Mouse (Mus musculus): Measurements from ENCODE around the gene Gm42688. TPM values are rescaled to one million over a fixed set of nuclear protein-coding genes. Genes with fewer than 3 reads are reported as not detected.
A peak's percentile ranks its signal among the peaks of the same experiment; 100 is the strongest.

Gene Gm42688
- polyA plus RNA-seq, 1 experiment: 9.9 TPM

GRCm38 (mm10) chr6:83066441-83066840 is 35.0 kb upstream of the Gm42688 start:
- TF ChIP-seq POLR2A (IDR thresholded peaks at IDR 0.05; ENCODE audit: borderline replicate concordance, insufficient read depth, low read length) (no peak), CTCF (IDR thresholded peaks at IDR 0.05; ENCODE audit: borderline replicate concordance, insufficient read depth, low read depth, low read length) (no peak)
- H3K27ac ChIP-seq (ENCODE audit: insufficient read depth, low read length): no peak overlapping the region
- H3K27me3 ChIP-seq (ENCODE audit: control insufficient read depth, insufficient read depth, low read length): peaks cover 14% of the 10 kb centered on the region; the same call in 1 of the 2 replicates
- 28% methylated on average over 6 of the region's 6 CpGs for WGBS
- no peak overlapping the region for H3K4me3 ChIP-seq (replicated peaks; ENCODE audit: insufficient read depth, low read depth, low read length)
- DNase-seq: no peak
- H3K4me1 ChIP-seq (ENCODE audit: control insufficient read depth, insufficient read depth, low read length): no peaks in the 10 kb centered on the region

DNA sequence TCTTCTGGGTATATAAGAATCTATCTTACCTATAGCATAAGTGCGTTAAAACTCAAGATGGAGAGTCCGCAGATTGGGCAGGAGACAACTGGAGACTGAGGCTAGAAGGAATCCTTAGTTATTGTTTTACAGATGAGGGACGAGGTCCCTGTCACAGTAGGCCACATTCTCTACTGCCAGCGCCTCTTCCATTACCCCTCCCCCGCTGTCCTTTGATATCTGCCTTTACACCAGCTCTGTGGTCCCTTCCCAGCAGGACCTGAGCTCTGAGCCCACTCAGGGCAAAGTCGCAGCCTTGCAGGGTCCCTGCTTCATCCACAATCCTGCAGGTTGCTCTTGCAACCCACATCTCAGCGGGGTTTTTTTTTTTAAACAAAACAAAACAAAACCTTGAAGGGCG is 33.2 kb upstream of the Gm42688 start:
- H3K4me3 ChIP-seq (replicated peaks; ENCODE audit: insufficient read depth, low read depth, low read length): no peak overlapping the region
- DNase-seq: no peak
- H3K27me3 ChIP-seq (ENCODE audit: control insufficient read depth, insufficient read depth, low read length): peaks cover 14% of the 10 kb centered on the region; the same call in 1 of the 2 replicates
- no peaks in the 10 kb centered on the region for H3K4me1 ChIP-seq (ENCODE audit: control insufficient read depth, insufficient read depth, low read length)
- no peak for TF ChIP-seq POLR2A (IDR thresholded peaks at IDR 0.05; ENCODE audit: borderline replicate concordance, insufficient read depth, low read length)
- WGBS: 14% methylated on average over 8 of the region's 8 CpGs
- no peak overlapping the region for H3K27ac ChIP-seq (ENCODE audit: insufficient read depth, low read length)

DNA sequence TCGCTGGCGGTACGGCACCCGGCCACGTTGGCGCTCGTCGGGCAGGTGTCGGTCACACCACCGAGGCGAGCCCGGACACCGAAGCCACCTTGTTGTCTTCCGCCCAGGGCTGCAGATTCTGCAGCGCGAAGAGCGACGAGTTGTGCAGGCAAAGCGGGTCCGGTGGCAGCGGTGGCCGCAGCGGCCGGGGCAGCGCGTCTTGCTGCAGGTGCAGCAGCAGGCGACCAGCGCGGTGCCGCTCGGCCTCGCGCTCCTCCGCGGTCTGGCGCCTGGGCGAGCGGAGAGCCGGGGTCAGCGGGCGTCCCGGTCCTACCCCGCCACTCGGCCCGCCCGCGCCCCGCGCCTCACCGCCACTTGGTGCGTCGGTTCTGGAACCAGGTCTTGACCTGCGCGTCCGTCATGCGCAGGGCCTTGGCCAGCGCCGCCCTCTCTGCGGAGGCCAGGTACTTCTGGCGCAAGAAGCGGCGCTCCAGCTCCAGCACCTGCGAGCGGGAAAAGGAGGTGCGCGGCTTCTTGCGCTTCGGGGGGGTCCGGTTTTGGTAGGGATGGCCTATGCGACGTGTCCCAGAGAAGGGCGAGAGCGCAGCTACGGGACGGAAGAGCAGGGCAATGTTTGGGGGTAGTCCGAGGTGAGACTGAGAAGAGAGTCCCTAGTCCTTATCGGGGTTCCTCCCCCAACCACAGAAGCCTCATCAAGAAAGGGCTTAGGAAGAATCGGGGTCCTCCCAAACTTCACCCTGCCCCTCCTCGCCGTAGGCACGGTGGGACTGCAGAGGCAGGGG is 32.5 kb upstream of the Gm42688 start:
- no peak overlapping the region for H3K4me3 ChIP-seq (replicated peaks; ENCODE audit: insufficient read depth, low read depth, low read length)
- H3K4me1 ChIP-seq (ENCODE audit: control insufficient read depth, insufficient read depth, low read length): no peaks in the 10 kb centered on the region
- H3K27ac ChIP-seq (ENCODE audit: insufficient read depth, low read length): no peak overlapping the region
- no peak for TF ChIP-seq POLR2A (IDR thresholded peaks at IDR 0.05; ENCODE audit: borderline replicate concordance, insufficient read depth, low read length)
- TF ChIP-seq CTCF (IDR thresholded peaks at IDR 0.05; ENCODE audit: borderline replicate concordance, insufficient read depth, low read depth, low read length): no peak
- peak in 1 of 2 experiments; percentile 32 for DNase-seq
- under 1% methylated on average over 81 of the region's 81 CpGs for WGBS
- H3K27me3 ChIP-seq (ENCODE audit: control insufficient read depth, insufficient read depth, low read length): peaks cover 13% of the 10 kb centered on the region; the same call in 1 of the 2 replicates

GRCm38 (mm10) chr6:83069488-83070246 is 31.8 kb upstream of the Gm42688 start:
- DNase-seq: peak in 1 of 2 experiments; percentile 41
- TF ChIP-seq POLR2A (IDR thresholded peaks at IDR 0.05; ENCODE audit: borderline replicate concordance, insufficient read depth, low read length) (no peak), CTCF (IDR thresholded peaks at IDR 0.05; ENCODE audit: borderline replicate concordance, insufficient read depth, low read depth, low read length) (no peak)
- WGBS: under 1% methylated on average over 64 of the region's 69 CpGs
- Histone ChIP-seq H3K27ac (ENCODE audit: insufficient read depth, low read length) (no peak overlapping the region), H3K4me1 (ENCODE audit: control insufficient read depth, insufficient read depth, low read length) (no peaks in the 10 kb centered on the region), H3K27me3 (ENCODE audit: control insufficient read depth, insufficient read depth, low read length) (peaks cover 13% of the 10 kb centered on the region; the same call in 1 of the 2 replicates), H3K4me3 (replicated peaks; ENCODE audit: insufficient read depth, low read depth, low read length) (no peak overlapping the region)

DNA sequence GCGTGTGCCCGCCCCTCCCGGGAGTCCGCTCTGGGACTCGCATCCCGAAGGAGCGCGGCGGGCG is 31.3 kb upstream of the Gm42688 start, which contains the start of gene Tlx2:
Gene Tlx2, minus strand, starts transcription at position 47 of the 64 bp plus-strand sequence.
- Histone ChIP-seq H3K4me1 (ENCODE audit: control insufficient read depth, insufficient read depth, low read length) (no peaks in the 10 kb centered on the region), H3K4me3 (replicated peaks; ENCODE audit: insufficient read depth, low read depth, low read length) (no peak within 1 kb of the TSS), H3K27me3 (ENCODE audit: control insufficient read depth, insufficient read depth, low read length) (peaks cover 13% of the 10 kb centered on the region; the same call in 1 of the 2 replicates), H3K27ac (ENCODE audit: insufficient read depth, low read length) (no peak within 1 kb of the TSS)
- no peak for TF ChIP-seq CTCF (IDR thresholded peaks at IDR 0.05; ENCODE audit: borderline replicate concordance, insufficient read depth, low read depth, low read length)
- TF ChIP-seq POLR2A (IDR thresholded peaks at IDR 0.05; ENCODE audit: borderline replicate concordance, insufficient read depth, low read length): no peak
- under 1% methylated on average over 10 of the region's 10 CpGs for WGBS
- peak in 1 of 2 experiments; percentile 27 for DNase-seq

DNA sequence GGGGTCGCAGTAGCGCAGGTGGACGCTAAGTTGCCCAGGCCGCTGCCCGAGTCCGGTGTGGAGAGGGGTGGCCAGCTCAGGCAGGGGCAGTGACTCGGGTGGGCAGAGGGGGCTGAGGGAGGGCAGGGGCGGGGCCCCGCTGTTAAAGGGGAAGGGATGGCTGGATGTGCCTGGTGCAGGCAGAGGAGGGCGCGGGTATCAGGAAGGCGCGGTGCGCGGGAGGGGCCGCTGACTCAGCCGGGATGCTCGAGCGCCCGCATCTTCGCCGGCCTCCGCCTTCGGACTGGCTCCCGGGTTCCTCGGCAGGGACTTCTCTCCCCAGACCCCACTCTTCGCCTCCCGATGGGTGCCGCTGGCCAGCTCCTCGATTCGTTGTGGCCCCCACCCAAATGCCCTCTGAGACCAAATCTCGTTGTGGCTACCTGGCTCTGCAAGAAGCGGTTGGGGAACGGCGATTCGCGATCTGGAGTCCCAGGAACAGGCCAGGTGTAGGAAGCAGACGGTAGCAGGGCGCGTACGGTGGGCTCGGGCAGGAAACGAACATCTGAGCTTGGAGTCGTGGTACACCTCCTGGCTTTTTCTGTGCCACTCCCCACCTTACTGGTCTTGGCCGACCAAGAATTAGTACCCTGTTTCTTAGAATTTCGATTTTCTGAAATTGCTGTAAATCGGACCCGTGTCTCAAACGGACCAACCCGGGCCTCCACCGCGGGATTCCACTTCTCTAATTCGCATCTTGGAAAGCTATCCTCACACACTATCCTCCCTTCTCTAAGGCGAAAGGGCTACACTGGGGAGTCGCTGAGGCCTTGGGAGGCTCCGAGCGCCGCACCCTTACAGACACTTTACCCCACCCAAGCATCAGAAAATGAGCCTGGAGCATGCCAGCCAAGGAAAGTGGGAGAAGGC is 30.9 kb upstream of the Gm42688 start:
- peak; percentile 37 to 74 for DNase-seq
- Histone ChIP-seq H3K4me1 (ENCODE audit: control insufficient read depth, insufficient read depth, low read length) (no peaks in the 10 kb centered on the region), H3K27me3 (ENCODE audit: control insufficient read depth, insufficient read depth, low read length) (peaks cover 13% of the 10 kb centered on the region; the same call in 1 of the 2 replicates), H3K4me3 (replicated peaks; ENCODE audit: insufficient read depth, low read depth, low read length) (no peak overlapping the region), H3K27ac (ENCODE audit: insufficient read depth, low read length) (no peak overlapping the region)
- TF ChIP-seq CTCF (IDR thresholded peaks at IDR 0.05; ENCODE audit: borderline replicate concordance, insufficient read depth, low read depth, low read length) (no peak), POLR2A (IDR thresholded peaks at IDR 0.05; ENCODE audit: borderline replicate concordance, insufficient read depth, low read length) (no peak)
- 2% methylated on average over 53 of the region's 58 CpGs for WGBS

DNA sequence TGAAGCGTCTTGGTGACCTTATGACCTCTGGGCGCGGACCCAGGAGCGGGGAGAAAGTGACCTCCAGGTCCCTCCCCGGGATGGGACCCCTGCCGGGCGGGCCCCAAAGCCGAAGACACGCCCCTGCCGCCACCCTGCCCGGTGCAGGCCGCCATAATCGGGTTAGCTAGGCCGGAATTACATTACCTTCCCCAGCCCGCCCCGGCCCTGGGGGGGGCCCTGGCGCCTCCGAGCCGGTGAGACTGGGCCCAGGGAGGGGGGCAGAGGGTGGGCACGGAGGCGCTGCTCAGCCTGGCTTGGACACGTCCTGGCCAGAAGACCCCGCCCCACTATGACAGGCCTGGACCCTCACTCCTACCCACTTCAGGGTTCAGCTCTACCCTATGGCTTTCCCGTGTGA is 30.2 kb upstream of the Gm42688 start:
- peaks cover 13% of the 10 kb centered on the region; the same call in 1 of the 2 replicates for H3K27me3 ChIP-seq (ENCODE audit: control insufficient read depth, insufficient read depth, low read length)
- no peak for DNase-seq
- TF ChIP-seq POLR2A (IDR thresholded peaks at IDR 0.05; ENCODE audit: borderline replicate concordance, insufficient read depth, low read length): no peak
- TF ChIP-seq CTCF (IDR thresholded peaks at IDR 0.05; ENCODE audit: borderline replicate concordance, insufficient read depth, low read depth, low read length): no peak

More for the DNA sequence above, 30.2 kb upstream of the Gm42688 start:
- Histone ChIP-seq H3K4me1 (ENCODE audit: control insufficient read depth, insufficient read depth, low read length) (no peaks in the 10 kb centered on the region), H3K27ac (ENCODE audit: insufficient read depth, low read length) (no peak overlapping the region), H3K4me3 (replicated peaks; ENCODE audit: insufficient read depth, low read depth, low read length) (no peak overlapping the region)
- WGBS: 1% methylated on average over 24 of the region's 24 CpGs

All from cerebellum, adult 2 months (tissue).